ENCODE assay signal across 8 mouse cellular contexts in genomic region chr11:115249721-115250404, GRCm38 (mm10). TPM values are rescaled to one million over a fixed set of nuclear protein-coding genes. Genes with fewer than 3 reads are reported as not detected.
DNase-seq lines count a peak whose midpoint lies in the region; ATAC-seq and TF ChIP-seq lines count a peak whose summit lies in the region.

No protein-coding gene starts in this region.

- 0 out of 2 replicates have a peak, but pooled peaks have one; percentile 24 for TF ChIP-seq CTCF in kidney, postnatal 0 days (IDR thresholded peaks at IDR 0.05; ENCODE audit: low read depth)

- whole genome bisulfite sequencing in kidney, postnatal 0 days = 2% methylated on average over 58 of the region's 63 CpGs
- 3% methylated on average over 63 of the region's 63 CpGs for WGBS in neural tube, embryonic 12.5 days

- peak; percentile 36 for DNase-seq in adrenal gland, adult 2 months
- DNase-seq in adrenal gland, adult 8-10 months = no peak
- DNase-seq in right cerebral cortex, postnatal 4 days = peak; percentile 33
- no peak for DNase-seq in right cerebral cortex, postnatal 25 days
- no peak for DNase-seq in kidney, postnatal 0 days (ENCODE audit: low spot score)
- no peak for DNase-seq in urinary bladder, postnatal 36 days (ENCODE audit: low spot score in 2 of 2)
- DNase-seq in lung, postnatal 4 days = no peak

- H3K4me3 ChIP-seq in kidney, postnatal 0 days (replicated peaks; ENCODE audit: low read depth, low read length) = peak overlapping the region; percentile 36
- H3K4me3 ChIP-seq in neural tube, embryonic 12.5 days = peak overlapping the region; percentile 41

- no peaks in the 10 kb centered on the region for H3K9me3 ChIP-seq in kidney, postnatal 0 days (replicated peaks; ENCODE audit: low read length)
- H3K9me3 ChIP-seq in neural tube, embryonic 12.5 days = no peaks in the 10 kb centered on the region

- no peak overlapping the region for H3K27ac ChIP-seq in kidney, postnatal 0 days
- H3K27ac ChIP-seq in neural tube, embryonic 12.5 days = no peak overlapping the region

- peaks cover 52% of the 10 kb centered on the region for H3K27me3 ChIP-seq in kidney, postnatal 0 days (ENCODE audit: insufficient read depth, low read length)
- H3K27me3 ChIP-seq in neural tube, embryonic 12.5 days (replicated peaks) = peaks cover 77% of the 10 kb centered on the region

- H3K4me1 ChIP-seq in kidney, postnatal 0 days (replicated peaks; ENCODE audit: insufficient read depth, low read length) = peaks cover 9% of the 10 kb centered on the region
- peaks cover 51% of the 10 kb centered on the region for H3K4me1 ChIP-seq in neural tube, embryonic 12.5 days

- no peaks in the 10 kb centered on the region for H3K36me3 ChIP-seq in kidney, postnatal 0 days (ENCODE audit: insufficient read depth, low read length)
- H3K36me3 ChIP-seq in neural tube, embryonic 12.5 days = no peaks in the 10 kb centered on the region; the same call in 1 of the 2 replicates

- H3K4me2 ChIP-seq in kidney, postnatal 0 days (ENCODE audit: low read length) = peak overlapping the region; percentile 59
- peak overlapping the region; percentile 92 for H3K4me2 ChIP-seq in neural tube, embryonic 12.5 days (replicated peaks)

- no peak overlapping the region for H3K9ac ChIP-seq in kidney, postnatal 0 days (ENCODE audit: low read depth, low read length)
- H3K9ac ChIP-seq in neural tube, embryonic 12.5 days = peak overlapping the region; percentile 51

- no peak; the same call in 1 of the 2 replicates for ATAC-seq in kidney, postnatal 0 days (replicated peaks; ENCODE audit: low FRiP score, low read depth)
- 0 out of 2 replicates have a peak, but pooled peaks have one; percentile 19 for ATAC-seq in neural tube, embryonic 12.5 days (ENCODE audit: low FRiP score, low read depth)

RNA-seq across cellular contexts. Expression of gene Grin2c, which starts 17.2 kb away (rescaled TPM):
- total RNA-seq in adrenal gland, adult 2 months (2021) = 1 to 10 TPM; 2.3 to 9.4 TPM
- polyA plus RNA-seq in adrenal gland, adult 2 months (2012; rRNA removed) = 13.8 and 25.5 TPM in 2 replicates
- total RNA-seq in adrenal gland, adult 8-10 months (2022) = 10 to 100 TPM in 2 of 4 experiments, 1 to 10 TPM in 2; 2.2 to 32.8 (median 13.6) TPM
- not detected in 2 replicates for polyA plus RNA-seq in kidney, postnatal 0 days (2015; fragmentation: Nextera tagmentation; extraction: Ambion mirVana)
- 0.96 and 1.0 TPM in 2 replicates for polyA plus RNA-seq in neural tube, embryonic 12.5 days (2016; fragmentation: Nextera tagmentation; extraction: Ambion mirVana)

RNA-seq across cellular contexts. Expression of gene Fdxr, which starts 27.0 kb away (rescaled TPM):
- total RNA-seq in adrenal gland, adult 2 months (2021) = 1,000 to 10,000 TPM; 1,196 to 1,476 TPM
- 2,178 and 2,420 TPM in 2 replicates for polyA plus RNA-seq in adrenal gland, adult 2 months (2012; rRNA removed)
- total RNA-seq in adrenal gland, adult 8-10 months (2022) = 1,000 to 10,000 TPM; 1,501 to 2,268 (median 1,689) TPM
- 10.0 and 12.2 TPM in 2 replicates for polyA plus RNA-seq in kidney, postnatal 0 days (2015; fragmentation: Nextera tagmentation; extraction: Ambion mirVana)
- polyA plus RNA-seq in neural tube, embryonic 12.5 days (2016; fragmentation: Nextera tagmentation; extraction: Ambion mirVana) = 16.4 and 18.9 TPM in 2 replicates

RNA-seq across cellular contexts. Expression of gene Fads6, which starts 47.6 kb away (rescaled TPM):
- 10 to 100 TPM; 56.7 to 76.5 TPM for total RNA-seq in adrenal gland, adult 2 months (2021)
- 87.7 and 93.1 TPM in 2 replicates for polyA plus RNA-seq in adrenal gland, adult 2 months (2012; rRNA removed)
- 100 to 1,000 TPM in 2 of 4 experiments, 10 to 100 TPM in 2; 43.3 to 117 (median 82.2) TPM for total RNA-seq in adrenal gland, adult 8-10 months (2022)
- polyA plus RNA-seq in kidney, postnatal 0 days (2015; fragmentation: Nextera tagmentation; extraction: Ambion mirVana) = 0.92 and 1.1 TPM in 2 replicates
- 0.34 and 0.46 TPM in 2 replicates for polyA plus RNA-seq in neural tube, embryonic 12.5 days (2016; fragmentation: Nextera tagmentation; extraction: Ambion mirVana)

RNA-seq across cellular contexts. Expression of gene Otop2, which starts 57.1 kb away (rescaled TPM):
- not detected for total RNA-seq in adrenal gland, adult 2 months (2021)
- 0.12 TPM in 1 of 2 replicates, not detected in the other for polyA plus RNA-seq in adrenal gland, adult 2 months (2012; rRNA removed)
- total RNA-seq in adrenal gland, adult 8-10 months (2022) = not detected
- polyA plus RNA-seq in kidney, postnatal 0 days (2015; fragmentation: Nextera tagmentation; extraction: Ambion mirVana) = not detected in 2 replicates
- not detected in 2 replicates for polyA plus RNA-seq in neural tube, embryonic 12.5 days (2016; fragmentation: Nextera tagmentation; extraction: Ambion mirVana)

Comparison
In these comparisons a context has a peak if more than half of its experiments do, and no peak if none do; other contexts are left out.
1. DNase-seq: peak in adrenal gland, adult 2 months (single experiment) and right cerebral cortex, postnatal 4 days (single experiment); none in adrenal gland, adult 8-10 months (single experiment), right cerebral cortex, postnatal 25 days (single experiment), kidney, postnatal 0 days (single experiment), urinary bladder, postnatal 36 days (0 of 2) and lung, postnatal 4 days (0 of 2).
2. RNA of gene Fdxr, which starts 27.0 kb away (polyA plus RNA-seq): 2,178 to 2,420 TPM in adrenal gland, adult 2 months; 16.4 to 18.9 TPM in neural tube, embryonic 12.5 days and 10.0 to 12.2 TPM in kidney, postnatal 0 days; every median in the first group is over 100 times any median in the second.
3. RNA of gene Fads6, which starts 47.6 kb away (polyA plus RNA-seq): 87.7 to 93.1 TPM in adrenal gland, adult 2 months; 0.92 to 1.1 TPM in kidney, postnatal 0 days and 0.34 to 0.46 TPM in neural tube, embryonic 12.5 days; every median in the first group is over 10 times any median in the second.